Mouse (Mus musculus) hematopoietic multipotent progenitor cell, adult 10-12 weeks (in vitro differentiated cells): ENCODE data around the gene Olfr1318. TPM values are rescaled to one million over a fixed set of nuclear protein-coding genes. Genes with fewer than 3 reads are reported as not detected.

ENCODE experiments used
- polyA plus RNA-seq: library from polyadenylated mRNA; stranded (reverse); fragments of >175 nt; gene quantifications from 2 replicates; pipeline ENCODE4 v1.2.3, GENCODE M21; 2012; ENCODE audit warnings: low replicate concordance

The Olfr1318 gene
- not detected in 2 replicates for polyA plus RNA-seq

DNA sequence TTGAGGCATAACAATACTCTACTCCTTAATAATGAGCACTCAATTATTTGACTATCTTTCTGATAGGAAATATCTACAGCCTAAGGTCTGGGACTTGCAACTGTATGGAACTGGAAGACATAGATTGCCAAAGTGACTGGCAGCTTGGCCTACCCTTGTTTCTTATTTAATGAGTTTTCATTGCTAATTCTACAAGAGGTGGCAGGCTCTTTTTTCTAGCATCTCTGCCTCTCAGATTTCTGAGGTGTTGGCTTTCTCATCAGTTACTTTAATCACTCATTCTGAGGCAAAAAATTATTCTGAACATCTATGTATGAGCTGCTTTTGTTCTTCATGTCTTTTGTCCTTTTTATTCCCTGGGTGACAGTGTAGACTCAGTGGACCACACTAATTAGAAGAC lies at the start of gene Olfr1318:
TSS of gene Olfr1318 (plus strand) at position 301 of the 400 bp plus-strand sequence.

GRCm38 (mm10) chr2:112115340-112115739 lies 38.7 kb upstream of the Olfr1318 start, which contains the start of gene Olfr1315-ps1:
Olfr1315-ps1 (minus strand) TSS chr2:112115440.

DNA sequence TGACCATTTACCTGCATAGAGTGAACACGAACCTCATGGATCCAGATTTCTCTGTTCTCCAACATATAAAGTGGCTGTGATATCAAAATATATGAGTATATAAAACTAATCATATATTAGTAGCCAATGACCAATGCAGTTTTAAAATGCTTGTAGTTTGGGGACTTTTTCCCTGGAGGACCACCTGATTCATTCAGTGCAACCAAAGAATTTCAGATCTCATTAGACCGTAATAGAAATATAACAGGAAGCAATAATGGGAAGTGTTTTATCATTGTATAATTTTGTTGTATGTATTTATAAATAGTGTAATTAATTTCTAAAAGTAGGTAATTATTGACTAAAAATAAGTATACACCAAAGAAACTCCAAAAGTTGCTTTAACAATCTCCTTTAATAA lies 19.1 kb upstream of the Olfr1318 start, which contains the start of gene Olfr1316:
TSS of gene Olfr1316 (minus strand) at position 101 of the 400 bp plus-strand sequence.

GRCm38 (mm10) chr2:112140029-112140428 lies 14.0 kb upstream of the Olfr1318 start, which contains the start of gene Olfr1317:
Olfr1317 (plus strand) TSS chr2:112140329.

Other genes starting within 250 kb of the Olfr1318 start
- not detected in 2 replicates for gene Olfr1306, start 237.9 kb upstream of the Olfr1318 start, polyA plus RNA-seq
- gene Olfr1307, start 204.8 kb upstream of the Olfr1318 start, polyA plus RNA-seq = not detected in 2 replicates
- not detected in 2 replicates for gene Olfr1308, start 189.3 kb upstream of the Olfr1318 start, polyA plus RNA-seq
- not detected in 2 replicates for gene Olfr1309, start 163.9 kb upstream of the Olfr1318 start, polyA plus RNA-seq
- not detected in 2 replicates for gene Olfr1310, start 141.5 kb upstream of the Olfr1318 start, polyA plus RNA-seq
- gene Olfr1311, start 129.8 kb upstream of the Olfr1318 start, polyA plus RNA-seq = not detected in 2 replicates
- not detected in 2 replicates for gene Olfr1312, start 104.0 kb upstream of the Olfr1318 start, polyA plus RNA-seq
- not detected in 2 replicates for gene Olfr1313, start 76.4 kb upstream of the Olfr1318 start, polyA plus RNA-seq
- 0.13 TPM in 1 of 2 replicates, not detected in the other for gene Olfr1314, start 57.4 kb upstream of the Olfr1318 start, polyA plus RNA-seq
- not detected in 2 replicates for gene Olfr1315-ps1, start 38.8 kb upstream of the Olfr1318 start, polyA plus RNA-seq
- gene Olfr1316, start 19.2 kb upstream of the Olfr1318 start, polyA plus RNA-seq = not detected in 2 replicates
- gene Olfr1317, start 13.9 kb upstream of the Olfr1318 start, polyA plus RNA-seq = not detected in 2 replicates
- 123 and 178 TPM in 2 replicates for gene Lpcat4, start 85.3 kb downstream of the Olfr1318 start, polyA plus RNA-seq
- gene Nutm1, start 105.1 kb downstream of the Olfr1318 start, polyA plus RNA-seq = not detected in 2 replicates
- gene Nop10, start 107.7 kb downstream of the Olfr1318 start, polyA plus RNA-seq = 16.1 and 28.0 TPM in 2 replicates
- 35.9 and 48.7 TPM in 2 replicates for gene Slc12a6, start 111.6 kb downstream of the Olfr1318 start, polyA plus RNA-seq
- gene Gm21985, start 112.1 kb downstream of the Olfr1318 start, polyA plus RNA-seq = not detected in 2 replicates
- 20.2 and 37.0 TPM in 2 replicates for gene Emc4, start 213.8 kb downstream of the Olfr1318 start, polyA plus RNA-seq
- 1.9 and 4.1 TPM in 2 replicates for gene Katnbl1, start 225.0 kb downstream of the Olfr1318 start, polyA plus RNA-seq